Mouse (Mus musculus) layer of hippocampus, postnatal 10 days (tissue): Measurements from ENCODE around the gene Thrb. TPM values are rescaled to one million over a fixed set of nuclear protein-coding genes. Genes with fewer than 3 reads are reported as not detected.

Experiments used
- DNase-seq, 2 experiments: peaks; one replicate each; pipeline ENCODE4 v3.0.0; 2021; ENCODE audit warnings: low spot score in 2 of 2
- total RNA-seq, 2 experiments: library from RNA; stranded (reverse); gene quantifications; 2 replicates each; pipeline ENCODE4 v1.2.3; 2021

Gene Thrb
- total RNA-seq, 2 experiments from 2014 or later = 33.2 to 34.1 TPM

- no peak for DNase-seq
Observed at GRCm38 (mm10) chr14:17863701-17864320, 203.8 kb downstream of the Thrb start.

- no peak for DNase-seq
Observed at GRCm38 (mm10) chr14:17868326-17868725, 208.3 kb downstream of the Thrb start.

- no peak for DNase-seq
Observed at GRCm38 (mm10) chr14:17875946-17876345, 215.9 kb downstream of the Thrb start.

- no peak for DNase-seq
Observed at GRCm38 (mm10) chr14:17879446-17879845, 219.4 kb downstream of the Thrb start.

- no peak for DNase-seq
Observed at GRCm38 (mm10) chr14:17884884-17885283, 224.8 kb downstream of the Thrb start.

GRCm38 (mm10) chr14:17885320-17885719 lies 225.3 kb downstream of the Thrb start:
- DNase-seq = no peak

- DNase-seq = no peak
Observed at GRCm38 (mm10) chr14:17894791-17895190, 234.7 kb downstream of the Thrb start.

GRCm38 (mm10) chr14:17899733-17900413 lies 239.8 kb downstream of the Thrb start:
- no peak for DNase-seq

GRCm38 (mm10) chr14:17900414-17900795 lies 240.3 kb downstream of the Thrb start:
- DNase-seq = peak; percentile 51 to 53

GRCm38 (mm10) chr14:17902426-17902825 lies 242.4 kb downstream of the Thrb start:
- DNase-seq = no peak

GRCm38 (mm10) chr14:17903121-17903520 lies 243.1 kb downstream of the Thrb start:
- DNase-seq = no peak

GRCm38 (mm10) chr14:17904554-17904953 lies 244.5 kb downstream of the Thrb start:
- DNase-seq = no peak

GRCm38 (mm10) chr14:17905627-17906026 lies 245.6 kb downstream of the Thrb start:
- DNase-seq = no peak

GRCm38 (mm10) chr14:17906931-17907330 lies 246.9 kb downstream of the Thrb start:
- no peak for DNase-seq

GRCm38 (mm10) chr14:17911157-17911556 lies 251.1 kb downstream of the Thrb start:
- no peak for DNase-seq

GRCm38 (mm10) chr14:17912573-17913207 lies 252.6 kb downstream of the Thrb start:
- no peak for DNase-seq

GRCm38 (mm10) chr14:17915556-17915955 lies 255.5 kb downstream of the Thrb start:
- no peak for DNase-seq

- no peak for DNase-seq
Observed at GRCm38 (mm10) chr14:17916651-17917050, 256.6 kb downstream of the Thrb start.

GRCm38 (mm10) chr14:17917124-17917763 lies 257.2 kb downstream of the Thrb start:
- DNase-seq = no peak

GRCm38 (mm10) chr14:17917899-17918298 lies 257.8 kb downstream of the Thrb start:
- no peak for DNase-seq

GRCm38 (mm10) chr14:17922807-17923704 lies 263.0 kb downstream of the Thrb start:
- DNase-seq = peak in 1 of 2 experiments; percentile 8
